ENCODE assay signal across 11 mouse cellular contexts in genomic region chr10:86482496-86482895, GRCm38 (mm10). TPM values are rescaled to one million over a fixed set of nuclear protein-coding genes. Genes with fewer than 3 reads are reported as not detected.
"Had no signal": no experiment of that assay in that cellular context is flagged by ENCODE, and none has a peak within 500 bp of the region (broad histone marks: within the 10 kb centered on the region; RNA-seq: fewer than 3 reads in every experiment).

No protein-coding gene starts in this region.

- H3K4me3 ChIP-seq: intestine, embryonic 15.5 days; left cerebral cortex, adult 2 months; liver, embryonic 13.5 days; midbrain, embryonic 13.5 days had no signal

- H3K4me1 ChIP-seq: intestine, embryonic 15.5 days; liver, embryonic 13.5 days had no signal

- H3K36me3 ChIP-seq: intestine, embryonic 15.5 days; liver, embryonic 13.5 days; midbrain, embryonic 13.5 days had no signal

- DNase-seq: kidney, adult 18-20 months; kidney, postnatal 14 days; liver, embryonic 13.5 days; liver, postnatal 0 days; lung, postnatal 36 days; thymus, adult 18-20 months; thymus, postnatal 14 days had no signal

- H3K9ac ChIP-seq: intestine, embryonic 15.5 days; liver, embryonic 13.5 days; liver, postnatal 0 days; midbrain, embryonic 13.5 days had no signal

- H3K27ac ChIP-seq: intestine, embryonic 15.5 days; left cerebral cortex, adult 2 months; liver, embryonic 13.5 days; midbrain, embryonic 13.5 days had no signal

- H3K9me3 ChIP-seq: intestine, embryonic 15.5 days; liver, embryonic 13.5 days; midbrain, embryonic 13.5 days had no signal

- H3K4me2 ChIP-seq: intestine, embryonic 15.5 days; liver, embryonic 13.5 days; midbrain, embryonic 13.5 days had no signal

- H3K27me3 ChIP-seq: intestine, embryonic 15.5 days; liver, embryonic 13.5 days; midbrain, embryonic 13.5 days had no signal

- ATAC-seq: intestine, embryonic 15.5 days; liver, postnatal 0 days; midbrain, embryonic 13.5 days had no signal

RNA-seq across cellular contexts. Expression of gene Syn3, which starts 16.2 kb away (rescaled TPM):
- total RNA-seq: neutrophil, adult 5-6 weeks had no signal
